Mouse (Mus musculus) mature B cell (primary cell): ENCODE measurements around the gene Ankrd31.
"Not testable (repeated sequence)": the region's sequence is repeated elsewhere in the genome, so short reads cannot be mapped to it uniquely, and the experiment has no call there.

Source experiments
- in situ Hi-C: fragments of 300-500 bp; cut with MboI; formaldehyde crosslinking; loops from 2 replicates; pipeline ENCODE4 v1.14.3; 2019

The Ankrd31 gene

DNA sequence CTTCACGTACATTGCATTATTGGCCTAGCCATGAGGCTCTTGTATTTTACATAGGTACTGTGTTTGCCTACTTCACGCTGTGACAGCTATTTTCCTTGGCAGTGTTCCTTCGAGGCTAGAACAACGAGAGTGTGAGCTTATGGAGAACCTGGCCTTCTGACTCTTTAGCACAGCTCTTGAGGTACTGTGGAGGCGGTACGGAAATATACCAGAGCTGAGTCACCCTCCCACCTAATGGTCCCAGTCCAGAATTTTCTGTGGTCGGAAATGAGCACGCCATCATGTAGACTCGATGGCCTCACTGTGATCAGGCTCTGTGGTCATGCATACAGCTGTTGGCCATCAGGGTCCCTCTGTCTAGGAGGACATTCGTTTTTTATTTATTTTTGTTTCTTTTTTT lies 191.6 kb downstream of the Ankrd31 start:
- in situ Hi-C loops: no loop called here

GRCm38 (mm10) chr13:96941481-96941880 lies 193.4 kb downstream of the Ankrd31 start:
- in situ Hi-C loops: not testable (repeated sequence)

- in situ Hi-C loops: no loop called here
Observed at GRCm38 (mm10) chr13:96943571-96943970, 195.5 kb downstream of the Ankrd31 start.

GRCm38 (mm10) chr13:96945748-96946147 lies 197.7 kb downstream of the Ankrd31 start:
- in situ Hi-C loops: no loop called here

DNA sequence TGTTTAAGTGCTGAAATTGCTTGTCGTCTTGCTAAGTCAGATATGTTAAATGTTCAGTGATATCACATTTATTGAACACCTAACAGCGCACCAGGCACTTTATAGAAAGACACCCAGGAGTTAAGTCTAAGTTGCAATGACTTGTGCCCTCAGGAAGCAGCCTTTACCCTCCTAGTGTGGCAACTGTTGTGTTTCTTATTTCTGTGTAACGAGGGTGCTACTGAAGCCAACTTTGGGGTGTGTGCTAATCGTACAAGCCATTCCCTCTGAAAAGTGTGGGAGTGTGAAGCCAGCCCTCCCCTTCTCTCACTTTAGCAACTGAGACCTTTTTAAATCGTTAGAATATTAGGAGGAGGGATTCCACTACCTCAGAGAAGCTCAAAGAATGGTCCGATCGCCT lies 199.7 kb downstream of the Ankrd31 start:
- in situ Hi-C loops: no loop called here

DNA sequence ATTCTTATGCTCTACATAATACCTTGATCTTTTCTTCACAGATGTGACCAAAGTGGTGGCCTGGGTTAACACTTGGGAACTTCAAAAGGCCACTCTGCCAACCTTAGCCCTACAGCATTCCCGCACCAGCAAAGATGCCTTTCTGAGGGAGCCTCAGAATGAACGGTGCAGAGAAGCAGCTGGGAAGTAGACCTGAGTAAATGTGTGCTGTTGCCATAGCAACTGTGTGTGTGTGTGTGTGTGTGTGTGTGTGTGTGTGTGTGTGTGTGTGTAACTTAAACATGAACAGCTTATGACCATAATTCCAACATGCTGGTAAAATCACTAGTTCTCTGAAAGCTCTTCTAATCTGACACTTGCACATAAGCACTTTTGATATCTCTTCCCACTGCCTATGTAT lies 203.8 kb downstream of the Ankrd31 start:
- in situ Hi-C loops: no loop called here

DNA sequence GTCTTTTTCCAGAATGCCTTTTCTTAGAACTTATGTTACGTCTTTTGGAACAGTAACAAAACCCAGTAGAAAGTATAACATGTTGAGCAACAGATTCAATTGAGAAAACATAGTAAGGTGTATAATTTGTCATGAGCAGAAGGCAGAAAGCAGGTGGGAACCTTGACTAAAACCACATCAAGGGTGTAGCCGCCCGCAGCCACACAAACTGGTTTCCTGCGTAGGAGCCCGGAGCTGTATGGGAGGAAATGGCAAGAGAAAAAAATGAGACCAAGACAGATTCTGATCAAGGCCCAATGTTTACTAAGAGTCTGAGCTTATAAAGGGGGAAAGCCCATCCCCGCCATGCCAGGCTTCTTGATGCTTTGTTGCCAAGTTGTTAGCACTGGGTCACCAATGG lies 208.4 kb downstream of the Ankrd31 start:
- in situ Hi-C loops: no loop called here
